Mouse (Mus musculus) liver, postnatal 0 days (tissue): Measurements from ENCODE around the gene Zfp933.

Experiments
- CTCF ChIP-seq: sonication (generic); IDR thresholded peaks from 2 replicates; pipeline ENCODE4 v1.5.1; 2016; ENCODE audit warnings: antibody characterized with exemption, low read depth
- EP300 ChIP-seq: IDR thresholded peaks from 2 replicates; pipeline ENCODE4 v1.6.1; 2016; ENCODE audit warnings: antibody characterized with exemption, low read depth, mild to moderate bottlenecking

GRCm38 (mm10) chr4:147869238-147869637 is 21.1 kb upstream of the Zfp933 start:
- TF ChIP-seq CTCF (no peak), EP300 (no peak)
